Mouse (Mus musculus) embryo, embryonic 10.5 days (tissue): Measurements from ENCODE around the gene Cep250.
"Not testable (repeated sequence)": the region's sequence is repeated elsewhere in the genome, so short reads cannot be mapped to it uniquely, and the experiment has no call there.

Source experiments
- DNase-seq: peaks from one replicate; pipeline ENCODE4 v3.0.0-alpha.2; 2015; ENCODE audit warnings: low spot score

Gene Cep250

DNA sequence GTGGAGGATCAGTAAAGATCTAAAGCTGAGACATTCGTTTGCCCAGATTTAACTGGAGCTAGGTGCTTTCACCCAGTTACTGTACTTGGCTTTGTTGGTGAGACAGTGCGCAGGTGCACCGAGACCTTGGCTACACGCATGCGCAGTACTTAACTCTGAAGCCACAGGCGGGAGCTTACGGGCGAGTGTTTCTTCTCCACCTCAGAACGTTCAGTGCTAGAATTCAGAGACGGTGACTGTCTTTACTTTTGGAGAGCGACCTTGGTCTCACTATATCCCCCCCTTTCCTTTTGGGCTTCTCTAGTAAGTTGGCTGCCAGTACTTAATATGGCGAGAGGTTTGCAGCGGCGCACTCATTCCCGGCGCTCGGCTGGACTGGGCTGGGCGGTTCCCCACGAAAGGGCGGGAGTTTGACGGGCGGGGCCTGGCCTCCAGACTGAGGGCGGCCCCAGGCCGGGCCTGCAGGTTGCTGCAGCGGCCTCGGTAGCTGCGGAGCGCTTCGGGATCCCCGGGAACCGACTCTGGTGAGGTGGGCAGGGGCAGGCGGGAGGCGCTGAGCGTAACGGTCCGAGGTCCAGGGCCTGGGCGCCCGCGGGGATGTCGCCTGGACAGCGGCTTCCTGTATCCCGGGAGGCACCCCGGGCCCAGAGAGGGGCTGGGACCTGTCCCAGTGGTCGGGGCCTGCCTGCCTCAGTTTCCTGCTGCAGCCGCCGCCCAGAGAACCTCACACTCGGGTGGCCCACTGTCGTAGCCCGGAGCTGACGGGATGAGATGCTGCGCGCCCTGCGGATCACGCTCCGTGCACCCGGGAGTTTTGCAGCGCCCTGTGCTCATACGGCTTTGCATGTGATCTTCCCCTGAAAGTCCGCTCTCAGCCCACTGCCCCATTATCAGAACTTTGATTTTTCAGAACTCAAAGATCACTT lies at the start of gene Cep250:
TSS of gene Cep250 (plus strand) at position 325 of the 926 bp plus-strand sequence.
- DNase-seq, result peak; percentile 96

DNA sequence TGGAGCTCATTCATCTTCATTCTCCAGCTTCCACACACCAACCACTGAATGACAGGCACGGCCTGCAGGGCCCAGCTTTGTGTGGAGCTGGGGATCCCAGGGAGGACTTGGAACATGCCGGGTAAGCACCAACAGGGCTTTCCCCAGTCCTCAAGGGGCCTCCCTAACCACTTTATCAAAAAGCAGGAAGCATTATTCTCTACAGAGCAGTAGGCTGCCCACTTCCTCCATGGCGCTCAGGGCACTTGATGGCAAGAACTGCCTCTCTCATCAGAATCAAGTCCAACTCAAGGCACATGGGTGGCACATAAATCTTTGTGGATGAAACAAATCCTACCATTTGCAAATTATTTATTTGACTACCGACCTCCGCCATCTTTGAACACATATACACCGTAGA lies 41.6 kb upstream of the Cep250 start:
- DNase-seq, result no peak

DNA sequence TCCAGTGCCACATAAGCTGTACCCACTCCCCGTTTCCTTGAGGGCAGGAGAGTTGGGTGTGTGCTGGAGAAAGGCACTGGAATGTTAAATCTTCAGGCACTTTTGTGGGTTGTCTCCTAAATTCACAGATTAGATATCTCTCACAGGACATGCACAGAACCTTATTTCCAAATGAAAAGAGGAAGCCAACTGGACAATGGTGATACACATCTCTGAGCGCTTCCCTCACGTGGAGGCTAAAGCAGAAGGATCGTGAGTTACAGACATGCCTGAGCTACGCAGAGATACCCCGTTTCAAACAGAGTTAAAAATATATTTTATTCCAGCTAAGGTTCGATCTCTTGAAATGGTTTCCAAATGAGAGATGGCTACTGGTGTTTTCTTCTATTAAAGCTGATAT lies 33.1 kb upstream of the Cep250 start:
- DNase-seq, result no peak

DNA sequence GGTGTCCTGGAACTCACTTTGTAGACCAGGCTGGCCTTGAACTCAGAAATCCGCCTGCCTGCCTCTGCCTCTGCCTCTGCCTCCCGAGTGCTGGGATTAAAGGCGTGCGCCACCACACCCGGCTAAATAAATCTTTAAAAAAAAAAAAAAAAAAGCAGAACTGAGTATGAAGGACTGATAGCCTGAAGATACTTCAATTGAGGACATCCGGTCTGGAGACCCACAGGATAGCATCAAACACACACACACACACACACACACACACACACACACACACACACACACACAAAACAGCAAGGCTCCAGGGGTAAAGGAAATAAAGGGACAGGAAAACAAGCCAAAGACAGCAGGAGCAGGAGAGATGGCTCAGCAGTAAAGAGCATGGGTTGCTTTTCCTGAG lies 31.0 kb upstream of the Cep250 start:
- not testable (repeated sequence) for DNase-seq

DNA sequence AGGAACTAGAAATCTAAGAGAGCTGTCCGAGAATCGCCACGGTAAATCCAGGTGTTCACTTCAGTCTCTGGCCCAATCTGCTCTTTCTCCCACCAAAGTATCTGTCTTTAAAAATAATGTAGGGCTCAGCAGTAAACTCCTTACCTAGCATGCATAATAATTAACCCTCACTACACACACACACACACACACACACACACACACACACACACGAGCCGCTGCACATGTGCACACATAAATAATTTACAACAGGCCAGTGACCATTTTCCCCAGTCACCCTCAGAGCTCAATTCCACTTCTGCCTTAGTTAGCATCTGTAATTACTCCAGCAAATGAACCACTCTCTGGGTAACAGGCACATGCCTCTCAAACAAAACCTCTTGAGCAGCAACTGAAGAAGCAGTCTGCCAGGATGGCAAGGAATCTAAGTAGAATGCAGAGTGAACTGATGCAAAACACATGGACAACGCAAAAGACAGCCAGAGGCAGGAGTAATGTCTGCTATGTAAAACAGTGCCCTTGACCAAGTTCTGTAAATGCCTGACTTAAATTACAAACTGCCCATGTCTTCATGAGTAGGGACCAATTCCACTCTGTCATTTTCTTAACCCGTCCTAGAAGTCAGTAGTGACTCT lies 27.4 kb upstream of the Cep250 start:
- no peak for DNase-seq

DNA sequence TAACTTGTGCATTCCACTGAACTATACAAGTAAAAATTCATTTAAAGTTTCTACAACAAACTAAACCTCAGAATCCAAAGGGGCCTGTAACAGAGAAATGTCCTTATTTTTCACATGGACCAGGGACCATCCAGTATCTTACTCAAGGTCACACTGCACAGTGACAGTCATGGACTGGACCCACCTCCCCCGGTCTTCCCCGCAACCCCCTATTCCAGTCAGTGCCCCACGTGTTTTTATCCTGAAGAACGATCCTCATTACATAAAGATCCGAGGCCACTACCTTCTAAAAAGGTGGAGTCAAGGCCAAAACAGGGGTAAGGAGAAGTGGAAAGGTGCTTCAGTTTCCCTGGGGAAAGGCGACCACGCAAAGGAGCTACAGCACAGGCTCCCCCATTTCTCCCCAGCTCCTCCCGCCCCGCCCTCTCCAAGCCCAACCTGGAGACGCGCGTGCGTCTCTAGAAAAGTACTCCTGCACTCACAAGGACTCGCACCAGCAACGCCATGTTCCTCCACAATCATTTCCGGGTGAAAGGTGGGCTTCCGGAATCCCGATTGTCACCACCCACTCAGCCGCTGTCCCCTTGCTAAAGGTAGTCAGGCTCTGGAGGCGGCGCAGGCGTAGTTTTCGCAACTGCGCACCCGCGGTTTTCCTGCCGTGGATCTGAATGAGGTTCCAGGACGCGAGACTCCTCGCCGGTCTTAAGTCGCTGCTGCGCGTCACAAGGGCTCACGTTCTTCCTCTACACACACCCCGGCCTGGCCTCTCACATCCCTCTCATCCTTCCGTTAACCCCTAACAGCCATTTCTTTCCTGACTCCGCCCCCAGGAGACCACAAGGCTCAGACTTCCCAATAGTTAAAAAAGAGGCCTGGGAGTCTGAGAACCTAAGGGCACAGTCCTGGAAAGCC lies 26.5 kb upstream of the Cep250 start, which contains the start of gene Uqcc1:
TSS of gene Uqcc1 (minus strand) at position 780 of the 912 bp plus-strand sequence.
- DNase-seq, result peak; percentile 97

DNA sequence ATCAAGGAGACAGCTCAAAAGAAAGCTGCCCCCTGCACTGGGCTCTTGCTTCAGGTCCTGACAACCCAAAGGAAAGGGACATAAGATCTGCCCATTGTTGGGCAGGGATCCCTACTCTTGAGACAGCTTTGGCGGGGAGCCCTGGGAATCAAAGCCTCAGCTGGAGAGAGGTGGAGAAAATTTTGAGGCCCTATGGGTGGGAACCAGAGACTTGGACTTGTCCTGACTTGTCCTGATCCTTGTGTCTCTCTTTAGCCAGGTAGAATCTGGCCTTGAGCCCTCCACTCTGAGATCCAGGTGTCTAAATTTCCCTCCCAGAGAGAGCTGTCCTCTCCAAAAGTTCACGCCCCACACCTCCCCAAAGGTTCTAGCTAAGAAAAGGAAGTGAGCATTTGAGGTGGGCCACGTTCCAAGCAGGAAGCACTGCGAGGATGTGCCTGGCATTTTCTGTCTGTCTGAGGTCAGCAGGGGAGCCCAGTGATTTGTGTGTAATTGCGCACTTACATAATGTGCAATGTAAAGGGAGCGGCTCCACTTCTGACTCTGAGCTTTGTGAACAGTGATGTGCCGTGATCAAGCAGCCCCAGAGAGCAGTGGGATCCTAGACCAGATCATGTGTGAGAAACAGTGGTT lies 16.2 kb upstream of the Cep250 start:
- DNase-seq, result no peak

DNA sequence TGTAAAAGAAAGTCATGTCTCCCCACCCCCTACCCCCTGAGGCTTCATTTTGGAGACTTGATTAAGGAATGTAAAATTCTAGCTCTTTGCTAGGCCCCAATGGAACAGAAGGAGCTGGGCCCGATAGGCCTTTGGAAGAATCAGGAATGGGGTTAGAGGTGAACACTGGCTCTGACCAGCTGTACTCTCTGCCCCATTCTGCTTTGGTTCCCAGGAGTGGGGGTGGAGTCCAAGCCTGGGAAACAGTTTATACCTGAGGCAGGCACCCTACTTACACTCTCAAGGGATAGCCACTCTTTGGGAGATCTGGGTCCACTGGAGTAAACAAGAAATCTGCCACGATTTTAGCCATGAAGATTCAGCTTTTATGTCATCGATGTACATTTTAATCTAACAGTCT lies 15.6 kb upstream of the Cep250 start, which contains the start of gene Gm15557:
TSS of gene Gm15557 (plus strand) at position 48 of the 400 bp plus-strand sequence.
- DNase-seq, result no peak

DNA sequence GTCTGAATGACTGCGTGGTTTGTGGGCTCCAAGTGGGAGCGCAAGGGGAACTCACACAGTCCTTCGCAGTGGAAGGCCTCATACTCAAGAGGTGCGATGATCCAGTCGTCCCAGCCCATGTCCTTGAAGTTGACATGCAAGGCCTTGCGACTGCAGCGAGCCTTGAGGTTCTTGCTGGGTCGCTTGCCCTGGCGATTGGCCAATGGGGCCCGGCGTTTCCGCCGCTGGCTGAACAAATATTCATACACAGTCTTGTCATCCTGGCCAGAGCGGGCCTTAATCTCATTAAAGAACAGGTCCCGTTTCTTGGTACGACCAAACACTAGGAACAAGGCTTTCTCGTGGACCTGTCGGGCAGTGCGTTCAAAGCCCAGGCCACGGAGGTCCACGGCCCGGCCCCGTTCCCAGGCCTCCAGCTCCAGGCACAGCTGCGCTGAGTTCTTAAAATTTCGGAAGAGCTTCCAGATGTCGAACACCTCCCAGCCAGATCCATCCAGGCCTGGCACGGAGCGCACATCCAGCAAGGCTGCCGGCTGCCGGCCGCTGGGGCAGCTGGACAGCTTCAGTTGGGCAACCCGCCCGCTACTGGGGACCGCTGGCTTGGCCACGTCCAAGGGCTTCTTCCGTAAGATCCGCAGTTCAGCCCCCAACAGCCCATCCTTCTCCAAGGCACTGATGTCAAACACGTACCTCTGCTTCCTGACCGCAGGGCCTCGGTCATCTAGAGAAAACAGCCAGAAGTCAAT lies 14.4 kb upstream of the Cep250 start:
- no peak for DNase-seq

DNA sequence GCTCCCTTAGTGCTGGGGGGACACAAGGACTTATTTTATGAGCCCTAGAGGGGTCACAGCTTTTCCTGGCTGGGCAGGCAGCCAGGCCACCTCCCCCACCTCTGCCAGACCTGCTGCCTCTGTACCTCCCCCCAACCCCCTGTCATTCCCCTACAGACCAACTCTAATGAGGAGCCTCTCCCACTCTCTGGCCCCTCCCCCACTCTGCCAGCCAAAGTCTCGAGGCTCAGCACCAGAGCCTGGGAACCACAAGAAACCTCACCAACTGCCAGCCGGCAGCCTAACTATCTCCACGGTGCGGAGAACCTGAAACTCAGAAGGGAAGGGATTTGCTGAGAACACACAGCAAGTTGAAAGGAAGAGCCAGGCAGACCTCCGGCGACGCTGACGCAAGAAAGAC lies 12.8 kb upstream of the Cep250 start:
- DNase-seq, result peak; percentile 65

DNA sequence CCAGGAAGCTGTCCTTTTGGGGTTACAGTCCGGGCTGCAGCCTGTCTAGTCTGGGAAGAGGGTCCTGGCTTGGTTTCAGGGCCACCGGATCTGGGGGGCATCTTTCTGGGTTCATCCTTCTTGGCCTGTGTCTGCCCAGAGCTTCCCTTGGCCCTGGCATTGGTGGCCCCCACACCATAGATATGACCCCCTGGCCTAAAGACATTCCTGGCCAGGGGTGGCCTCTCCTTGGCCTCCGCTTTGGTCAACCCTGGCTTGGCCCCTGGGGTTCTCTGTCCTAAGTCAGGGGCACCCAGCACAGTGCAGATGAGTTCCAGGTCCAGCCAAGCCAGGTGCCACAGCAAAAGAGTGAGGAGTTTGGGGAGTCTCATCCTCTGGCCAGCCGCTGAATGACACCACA lies 11.6 kb upstream of the Cep250 start:
- DNase-seq, result no peak

DNA sequence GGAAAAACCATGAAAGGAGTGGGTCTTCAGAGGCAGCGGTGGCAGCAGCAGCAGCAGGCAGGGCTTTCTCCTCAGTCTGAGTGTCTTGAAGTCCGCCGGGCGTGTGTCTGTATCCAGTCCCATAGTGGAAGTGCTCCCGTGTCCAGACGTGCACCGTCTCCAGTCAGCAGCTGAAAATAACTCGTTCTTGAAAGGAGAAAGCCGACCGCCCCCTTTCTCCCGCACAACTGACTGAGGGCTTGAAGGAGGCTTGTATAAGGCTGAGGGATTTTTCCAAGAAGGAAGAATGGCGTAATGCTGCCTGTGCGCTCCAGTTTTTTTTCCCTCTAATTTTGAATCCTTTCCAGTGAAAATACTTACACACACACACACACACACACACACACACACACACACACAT lies 11.1 kb upstream of the Cep250 start, which contains the start of gene Gdf5:
TSS of gene Gdf5 (minus strand) at position 244 of the 400 bp plus-strand sequence.
- DNase-seq, result peak; percentile 27

DNA sequence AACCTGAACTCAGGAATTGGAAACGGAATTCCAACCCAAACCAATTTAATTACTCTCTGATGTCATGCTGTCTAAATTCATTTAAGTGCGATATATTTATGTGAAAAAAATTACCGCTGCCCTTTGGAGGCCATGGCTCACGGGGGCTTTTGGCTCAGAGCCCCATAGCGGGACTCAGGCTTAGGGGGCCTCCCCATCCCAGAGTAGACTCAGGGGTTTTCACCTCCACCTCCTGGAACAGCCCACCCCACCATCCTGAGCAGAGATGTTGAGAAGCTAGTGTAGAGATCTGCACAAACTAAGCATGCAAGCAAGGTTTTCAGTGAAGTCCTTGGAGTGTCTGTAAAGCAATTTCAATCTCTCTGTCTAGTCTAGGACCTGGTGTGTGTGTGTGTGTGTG lies 10.7 kb upstream of the Cep250 start:
- DNase-seq, result no peak

DNA sequence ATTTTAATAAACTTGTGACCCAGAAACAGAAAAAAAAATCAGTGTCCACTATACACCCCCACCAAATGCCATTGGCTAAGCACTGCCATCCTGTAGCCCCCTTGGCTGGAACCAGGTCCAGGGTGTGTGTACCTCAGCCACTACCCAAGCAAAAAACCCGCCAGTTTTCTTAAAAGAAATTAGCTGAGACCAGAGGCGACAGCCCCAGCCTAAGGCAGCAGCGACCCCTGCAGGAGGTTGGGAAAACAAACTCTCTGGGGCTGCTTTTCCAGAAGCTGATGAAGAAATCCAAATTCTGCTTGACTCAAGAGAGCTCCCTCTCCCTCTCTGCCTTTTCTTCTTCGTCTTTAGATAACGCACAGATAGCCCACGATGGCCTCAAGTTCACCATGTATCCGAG lies 10.2 kb upstream of the Cep250 start:
- peak; percentile 89 for DNase-seq

DNA sequence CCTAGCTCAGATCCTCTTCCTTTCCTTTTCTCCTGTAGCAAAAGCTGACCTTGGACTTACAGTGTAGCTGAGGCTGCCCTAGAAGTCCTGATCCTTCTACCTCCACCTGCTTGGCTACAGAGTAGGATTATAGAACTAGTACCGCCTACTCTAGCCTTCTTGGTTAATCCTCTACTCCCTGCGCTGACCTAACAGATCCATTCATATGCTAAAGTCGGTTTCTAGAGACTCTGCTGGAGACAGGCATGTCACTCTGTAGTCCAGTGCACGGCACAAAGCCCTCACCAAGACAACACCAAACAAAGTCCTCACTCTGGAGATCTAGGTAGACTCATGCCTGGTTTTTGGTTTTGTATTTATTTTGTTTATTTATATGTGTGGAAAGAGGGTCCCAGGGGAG lies 9.8 kb upstream of the Cep250 start:
- peak; percentile 21 for DNase-seq

DNA sequence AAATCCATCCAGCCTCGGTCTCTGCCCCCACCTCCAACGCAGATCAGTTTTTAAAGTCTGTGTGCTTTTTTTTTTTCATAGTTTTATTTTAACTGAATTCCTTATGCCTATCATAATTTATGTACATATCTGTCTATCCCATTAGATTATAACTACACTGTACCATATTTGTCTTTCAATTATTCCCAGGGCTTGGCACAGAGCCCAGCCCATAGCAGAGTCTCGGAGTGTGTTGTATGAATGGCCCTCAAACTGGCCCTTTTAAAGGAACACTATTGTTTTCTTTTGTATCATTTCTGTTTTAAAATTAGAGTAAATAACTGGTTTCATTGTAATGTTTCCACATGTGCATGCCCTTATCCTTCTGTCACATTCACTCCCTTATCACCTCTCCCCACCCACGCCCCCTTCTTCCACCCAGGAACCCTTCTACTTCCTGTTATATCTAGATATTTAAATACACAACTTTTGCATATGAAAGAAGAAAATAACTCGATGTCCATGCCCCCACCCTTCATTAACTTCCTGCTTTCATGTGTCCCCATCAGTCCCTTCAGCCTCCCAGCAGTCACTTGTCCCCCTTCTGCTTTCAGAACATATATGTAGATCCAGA lies 8.8 kb upstream of the Cep250 start:
- no peak for DNase-seq

DNA sequence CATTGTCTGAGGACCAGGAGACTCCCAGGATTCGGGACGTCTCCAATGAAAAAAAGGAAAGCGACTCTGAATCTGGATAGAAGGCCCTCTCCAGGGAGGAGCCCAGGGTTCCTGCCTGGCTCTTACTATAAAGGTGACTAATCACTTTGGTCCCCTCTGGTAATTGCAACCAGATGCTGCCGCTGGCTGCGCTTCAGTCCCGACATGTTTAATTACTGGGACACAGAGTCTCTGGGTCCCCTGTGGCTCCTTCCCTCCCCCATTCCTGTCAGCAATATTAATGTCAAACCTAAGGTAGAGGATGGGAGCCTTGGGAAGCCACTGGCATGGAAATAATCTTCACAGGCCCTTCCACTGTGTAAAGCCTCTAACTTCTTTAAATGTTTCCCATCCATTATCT lies 6.9 kb upstream of the Cep250 start:
- peak; percentile 75 for DNase-seq

DNA sequence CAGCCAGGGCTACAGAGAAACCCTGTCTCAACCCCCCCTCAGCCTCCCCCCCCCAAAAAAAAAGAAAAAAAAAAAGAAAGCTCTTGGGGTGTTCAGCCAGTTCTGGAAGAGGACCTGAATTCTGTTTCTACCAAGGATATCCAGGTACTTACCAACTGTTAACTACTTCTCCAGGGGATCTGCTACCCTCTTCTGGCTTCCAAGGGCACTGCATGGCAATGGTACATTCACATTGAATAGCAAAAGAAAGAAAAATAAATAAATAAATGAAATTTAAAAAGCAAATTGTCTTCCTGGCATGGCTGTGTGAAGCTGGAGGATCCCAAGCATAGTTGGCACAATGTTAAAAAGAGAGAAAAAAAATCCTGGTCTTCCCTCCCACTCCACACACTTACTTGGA lies 4.3 kb upstream of the Cep250 start:
- DNase-seq, result peak; percentile 76

DNA sequence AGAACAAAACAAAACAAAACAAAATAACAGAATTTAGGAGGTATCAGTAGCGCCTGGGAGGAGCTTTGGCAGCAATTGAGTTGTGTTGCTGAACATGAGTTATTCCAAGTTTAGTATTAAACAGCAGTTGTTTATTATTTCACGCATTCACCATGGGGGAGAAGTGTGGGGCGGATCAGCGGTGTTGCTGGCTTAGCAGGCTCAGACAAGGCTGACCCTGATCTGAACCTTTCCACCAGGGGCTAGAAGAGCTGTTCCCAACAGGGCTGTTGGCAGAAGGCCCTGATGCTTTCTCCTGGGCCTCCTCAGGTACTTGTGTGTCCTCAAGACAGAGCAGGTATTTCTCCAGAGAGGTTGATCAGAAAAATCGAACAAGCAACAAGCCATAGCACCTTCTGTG lies 3.7 kb downstream of the Cep250 start:
- no peak for DNase-seq

DNA sequence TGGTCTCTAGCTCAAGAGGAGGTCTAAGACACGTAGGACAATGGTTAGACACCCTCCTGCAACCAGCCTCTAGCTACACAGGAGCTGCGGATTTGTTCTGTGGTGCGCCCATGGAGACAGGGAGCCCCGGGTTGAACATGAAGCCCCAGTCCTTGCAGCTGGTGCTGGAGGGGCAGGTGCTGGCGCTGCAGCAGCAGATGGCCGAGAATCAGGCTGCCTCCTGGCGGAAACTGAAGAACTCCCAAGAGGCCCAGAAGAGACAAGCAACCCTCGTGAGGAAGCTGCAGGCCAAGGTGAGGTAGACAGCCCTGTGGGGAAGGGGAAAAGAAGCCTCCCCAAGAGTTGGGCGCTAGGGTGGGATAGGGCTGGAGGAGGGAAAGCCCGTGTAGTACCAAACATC lies 5.6 kb downstream of the Cep250 start:
- no peak for DNase-seq
